Mouse (Mus musculus) liver, adult 10 weeks (tissue): ENCODE measurements around the gene Ptprn2. TPM values are rescaled to one million over a fixed set of nuclear protein-coding genes. Genes with fewer than 3 reads are reported as not detected.

Experiments
- polyA plus RNA-seq: library from polyadenylated mRNA; stranded (reverse); fragments of 350-450 nt; fragmentation: Illumina TruSeq; extraction: RNeasy Lipid Tissue Mini Kit (QIAGEN cat#74804); gene quantifications from one replicate; pipeline ENCODE4 v1.2.3, GENCODE M21; 2014; ENCODE audit warnings: low read depth, low replicate concordance

The Ptprn2 gene
- polyA plus RNA-seq = not detected

DNA sequence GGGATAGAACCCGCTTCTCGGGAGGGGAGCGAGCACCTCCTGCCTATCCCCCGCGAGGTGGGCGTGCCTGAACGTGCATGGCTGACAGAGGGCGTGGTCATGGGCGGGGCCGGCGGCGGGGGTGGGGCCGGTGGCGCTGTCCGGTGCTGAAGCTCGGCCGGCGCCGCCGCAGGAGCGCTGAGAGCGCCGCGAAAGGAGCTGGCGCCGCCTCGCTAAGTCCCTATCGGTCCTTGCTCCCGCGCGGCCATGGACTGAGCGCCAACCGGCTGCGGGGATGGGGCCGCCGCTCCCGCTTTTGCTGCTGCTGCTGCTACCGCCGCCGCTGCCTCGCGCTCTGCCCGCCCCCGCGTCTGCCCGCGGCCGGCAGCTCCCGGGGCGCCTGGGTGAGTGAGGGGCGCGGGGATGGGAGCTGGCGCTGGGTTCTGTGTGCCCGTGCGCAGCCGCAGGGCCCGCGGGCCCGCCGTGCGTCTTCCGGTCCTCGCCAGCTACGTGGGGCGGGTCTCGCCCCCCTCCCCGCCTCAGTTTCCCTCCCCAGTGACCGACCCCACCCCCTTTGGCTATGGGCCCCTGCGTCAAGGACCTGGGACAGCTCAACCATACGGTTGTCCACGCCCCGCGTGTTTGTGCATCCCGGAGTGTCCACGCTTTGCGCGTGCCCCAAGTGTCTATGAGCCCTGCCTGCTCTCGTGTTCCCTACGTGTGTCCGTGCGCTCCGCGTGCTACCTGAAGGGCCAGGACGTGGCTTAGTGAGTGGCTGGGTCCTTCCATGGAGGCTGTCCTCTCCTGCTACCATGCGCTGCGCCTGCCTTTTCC, at the start of gene Ptprn2:
Ptprn2 (plus strand) TSS at position 130 of the 813 bp plus-strand sequence.

Other genes starting within 250 kb of the Ptprn2 start
- gene Wdr60, start 222.7 kb upstream of the Ptprn2 start, polyA plus RNA-seq = 3.7 TPM
- not detected for gene Gm11027, start 210.3 kb upstream of the Ptprn2 start, polyA plus RNA-seq
- 28.3 TPM for gene Esyt2, start 204.5 kb upstream of the Ptprn2 start, polyA plus RNA-seq
- 2.0 TPM for gene Ncapg2, start 80.3 kb upstream of the Ptprn2 start, polyA plus RNA-seq